Mouse (Mus musculus) liver, embryonic 15.5 days (tissue): ENCODE data around the gene Hsf4. TPM values are rescaled to one million over a fixed set of nuclear protein-coding genes. Genes with fewer than 3 reads are reported as not detected.

Source experiments
- ATAC-seq: fragments of 200-750 bp; cut with Nextera tagmentation; 2 replicates; pipeline ENCODE4 v1.8.0; 2017; ENCODE audit warnings: moderate number of reproducible peaks, mild to moderate bottlenecking, moderate library complexity; ENCODE audit not compliant: insufficient read depth
- H3K27ac ChIP-seq: fragments of 300-500 bp; sonication (generic); replicated peaks from 2 replicates; pipeline ENCODE4 v1.5.1; 2015; ENCODE audit warnings: mild to moderate bottlenecking, inconsistent platforms
- H3K27me3 ChIP-seq: fragments of 300-500 bp; sonication (generic); 2 replicates; pipeline ENCODE4 v1.6.1; 2015; ENCODE audit warnings: mild to moderate bottlenecking, inconsistent platforms
- H3K36me3 ChIP-seq: fragments of 300-500 bp; sonication (generic); replicated peaks from 2 replicates; pipeline ENCODE4 v1.6.1; 2015; ENCODE audit warnings: moderate library complexity, mild to moderate bottlenecking, inconsistent platforms
- H3K4me1 ChIP-seq: fragments of 300-500 bp; sonication (generic); replicated peaks from 2 replicates; pipeline ENCODE4 v1.6.1; 2015; ENCODE audit warnings: inconsistent platforms
- H3K4me2 ChIP-seq: fragments of 300-500 bp; sonication (generic); 2 replicates; pipeline ENCODE4 v1.6.1; 2015; ENCODE audit warnings: moderate library complexity, mild to moderate bottlenecking, inconsistent platforms
- H3K4me3 ChIP-seq: fragments of 300-500 bp; sonication (generic); replicated peaks from 2 replicates; pipeline ENCODE4 v1.5.1; 2015; ENCODE audit warnings: mild to moderate bottlenecking, inconsistent platforms
- H3K9ac ChIP-seq: fragments of 300-500 bp; sonication (generic); 2 replicates; pipeline ENCODE4 v1.6.1; 2015; ENCODE audit warnings: moderate library complexity, mild to moderate bottlenecking, inconsistent platforms
- H3K9me3 ChIP-seq: fragments of 300-500 bp; sonication (generic); replicated peaks from 2 replicates; pipeline ENCODE4 v1.6.1; 2016; ENCODE audit warnings: inconsistent platforms
- WGBS: fragments of 180-500 bp; shearing (Covaris S2); methylation state at CpG from one replicate; pipeline ENCODE4 v1.1.7; 2015; ENCODE audit warnings: mixed read lengths; ENCODE audit not compliant: insufficient replicate concordance; 5-methylcytosine and 5-hydroxymethylcytosine counted together
- polyA plus RNA-seq: library from polyadenylated mRNA; unstranded; fragments of >200 nt; fragmentation: Nextera tagmentation; extraction: Ambion mirVana; gene quantifications from 2 replicates; pipeline ENCODE4 v1.2.1, GENCODE M21; 2015

Gene Hsf4
- polyA plus RNA-seq, 1 experiment from 2014 or later: not detected

DNA sequence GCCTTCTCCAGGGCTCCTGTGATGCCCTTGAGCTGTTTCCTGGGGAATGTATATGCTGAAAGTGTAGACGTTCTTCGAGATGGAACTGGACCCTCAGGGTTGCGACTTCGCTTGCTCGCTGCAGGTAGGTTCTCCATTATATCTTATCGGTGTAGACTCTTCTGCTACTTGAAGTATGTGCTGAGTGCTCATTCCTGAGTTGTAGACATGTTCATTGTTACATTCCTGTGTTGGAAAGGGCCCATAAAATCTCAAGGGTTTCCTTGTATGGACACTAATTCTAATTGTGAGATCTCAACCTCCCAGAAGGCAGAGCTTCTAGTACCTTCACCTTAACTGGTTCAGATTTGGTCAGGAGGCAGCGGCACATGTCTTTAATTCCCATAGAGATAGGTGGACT lies 28.6 kb upstream of the Hsf4 start:
- Histone ChIP-seq H3K36me3 (peaks cover 74% of the 10 kb centered on the region), H3K4me2 (no peak overlapping the region), H3K9ac (no peak overlapping the region), H3K27me3 (no peaks in the 10 kb centered on the region), H3K27ac (no peak overlapping the region), H3K4me3 (no peak overlapping the region), H3K9me3 (no peaks in the 10 kb centered on the region), H3K4me1 (no peaks in the 10 kb centered on the region)
- WGBS: 91% methylated on average over 7 of the region's 7 CpGs
- no peak for ATAC-seq

DNA sequence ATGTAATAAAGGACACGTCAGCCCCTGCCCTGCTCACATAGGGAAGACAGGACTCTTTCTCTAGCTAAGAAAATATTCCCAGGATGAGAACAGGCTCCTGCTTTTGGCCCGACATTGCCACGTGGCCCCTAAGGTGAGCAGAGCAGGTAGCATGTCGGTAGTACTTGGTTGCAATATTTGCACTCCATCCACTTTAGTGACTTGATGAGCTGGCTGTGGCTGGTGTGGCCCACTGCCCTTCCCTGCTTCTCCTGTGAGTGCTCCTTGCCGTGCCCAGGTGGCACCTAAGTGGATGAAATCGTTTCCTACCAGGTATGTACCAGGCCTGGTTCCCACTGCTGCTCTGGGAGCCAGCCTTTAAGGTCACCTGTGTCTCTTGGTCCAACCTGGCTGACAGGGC lies 17.6 kb upstream of the Hsf4 start:
- no peak overlapping the region for H3K27ac ChIP-seq

GRCm38 (mm10) chr8:105252680-105253537 lies 16.7 kb upstream of the Hsf4 start:
- peak overlapping the region; percentile 100; the same call in 1 of the 2 replicates for H3K4me2 ChIP-seq
- H3K27me3 ChIP-seq: peaks cover 28% of the 10 kb centered on the region
- WGBS: 54% methylated on average over 10 of the region's 10 CpGs
- H3K36me3 ChIP-seq: peaks cover 58% of the 10 kb centered on the region
- no peak overlapping the region for H3K4me3 ChIP-seq
- peaks cover 40% of the 10 kb centered on the region for H3K4me1 ChIP-seq
- H3K27ac ChIP-seq: no peak overlapping the region
- ATAC-seq: no peak
- H3K9me3 ChIP-seq: no peaks in the 10 kb centered on the region
- H3K9ac ChIP-seq: no peak overlapping the region

More for the DNA sequence above, 17.6 kb upstream of the Hsf4 start:
- Histone ChIP-seq H3K4me3 (no peak overlapping the region), H3K4me2 (no peak overlapping the region), H3K9ac (no peak overlapping the region), H3K27me3 (peaks cover 20% of the 10 kb centered on the region; the same call in 1 of the 2 replicates), H3K9me3 (no peaks in the 10 kb centered on the region), H3K36me3 (peaks cover 68% of the 10 kb centered on the region), H3K4me1 (peaks cover 40% of the 10 kb centered on the region)
- WGBS: 79% methylated on average over 6 of the region's 6 CpGs
- ATAC-seq: no peak

DNA sequence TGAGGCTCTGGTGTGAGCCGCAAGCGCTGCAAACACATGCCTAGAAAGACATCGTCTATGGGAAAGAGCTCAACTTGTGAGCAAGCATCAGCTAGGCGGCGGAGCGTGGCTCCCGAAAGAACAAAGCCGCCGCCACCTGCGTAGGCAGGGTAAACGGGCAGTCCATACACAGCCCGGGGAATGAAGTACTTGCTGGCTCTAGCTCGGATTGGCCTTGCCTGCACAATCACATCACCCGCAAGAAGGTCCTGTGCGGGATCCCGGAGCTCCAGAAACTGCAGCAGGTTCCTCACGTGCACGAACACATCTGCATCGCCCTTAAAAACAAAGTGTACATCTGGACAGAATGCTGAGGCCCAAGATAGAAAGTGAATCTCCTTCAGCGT lies 15.8 kb upstream of the Hsf4 start:
- Histone ChIP-seq H3K4me2 (peak overlapping the region; percentile 100), H3K27me3 (peaks cover 36% of the 10 kb centered on the region), H3K4me1 (peaks cover 43% of the 10 kb centered on the region), H3K27ac (peak overlapping the region; percentile 84; the same call in 1 of the 2 replicates), H3K9ac (peak overlapping the region; percentile 66; the same call in 1 of the 2 replicates), H3K4me3 (peak overlapping the region; percentile 74), H3K36me3 (peaks cover 50% of the 10 kb centered on the region), H3K9me3 (no peaks in the 10 kb centered on the region)
- 53% methylated on average over 20 of the region's 20 CpGs for WGBS
- no peak for ATAC-seq

- under 1% methylated on average over 74 of the region's 74 CpGs for WGBS
- Histone ChIP-seq H3K36me3 (peaks cover 44% of the 10 kb centered on the region), H3K27me3 (peaks cover 42% of the 10 kb centered on the region), H3K4me3 (peak overlapping the region; percentile 74), H3K27ac (peak overlapping the region; percentile 84), H3K4me1 (peaks cover 49% of the 10 kb centered on the region), H3K9me3 (no peaks in the 10 kb centered on the region), H3K4me2 (peak overlapping the region; percentile 100), H3K9ac (peak overlapping the region; percentile 66)
- peak; percentile 94 for ATAC-seq
Measured at GRCm38 (mm10) chr8:105254152-105254965, 15.2 kb upstream of the Hsf4 start.

DNA sequence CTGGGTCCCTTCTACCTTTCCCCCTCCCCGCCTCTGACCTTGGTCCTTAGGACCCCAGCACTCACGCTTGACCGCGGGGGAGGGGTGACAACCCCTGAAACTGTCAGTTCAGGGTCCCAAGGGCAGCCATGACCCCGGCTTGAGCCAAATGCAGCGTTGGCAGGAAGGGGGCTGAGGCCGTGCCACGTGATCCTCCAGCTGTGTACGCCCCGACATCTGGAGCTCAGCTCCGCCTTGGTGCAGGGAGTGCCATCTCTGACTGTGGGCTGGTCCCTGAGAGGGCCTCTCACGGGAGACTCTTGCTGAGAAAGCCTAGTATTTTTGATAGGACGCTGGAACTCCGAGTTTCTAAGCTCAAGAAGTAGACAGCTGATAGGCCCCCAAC lies 14.6 kb upstream of the Hsf4 start, which contains the start of gene B3gnt9:
B3gnt9 (minus strand) TSS at position 188 of the 385 bp plus-strand sequence.
- peak; percentile 92 for ATAC-seq
- peak within 1 kb of the TSS; percentile 74 for H3K4me3 ChIP-seq
- peak within 1 kb of the TSS; percentile 84 for H3K27ac ChIP-seq
- peak within 1 kb of the TSS; percentile 66 for H3K9ac ChIP-seq
- 2% methylated on average over 14 of the region's 14 CpGs for WGBS
- H3K4me1 ChIP-seq: peaks cover 55% of the 10 kb centered on the region
- peaks cover 48% of the 10 kb centered on the region for H3K27me3 ChIP-seq
- peak within 1 kb of the TSS; percentile 100 for H3K4me2 ChIP-seq
- H3K9me3 ChIP-seq: no peaks in the 10 kb centered on the region
- peaks cover 38% of the 10 kb centered on the region for H3K36me3 ChIP-seq

GRCm38 (mm10) chr8:105257318-105258114 lies 12.1 kb upstream of the Hsf4 start:
- no peak overlapping the region for H3K9ac ChIP-seq
- no peak overlapping the region for H3K4me3 ChIP-seq
- peaks cover 73% of the 10 kb centered on the region for H3K4me1 ChIP-seq
- no peaks in the 10 kb centered on the region for H3K9me3 ChIP-seq
- H3K36me3 ChIP-seq: peaks cover 13% of the 10 kb centered on the region
- no peak overlapping the region for H3K4me2 ChIP-seq
- peaks cover 70% of the 10 kb centered on the region for H3K27me3 ChIP-seq
- WGBS: 70% methylated on average over 7 of the region's 7 CpGs
- ATAC-seq: no peak
- no peak overlapping the region for H3K27ac ChIP-seq

- Histone ChIP-seq H3K9me3 (no peaks in the 10 kb centered on the region), H3K4me1 (peaks cover 71% of the 10 kb centered on the region), H3K27me3 (peaks cover 85% of the 10 kb centered on the region), H3K9ac (no peak overlapping the region; the same call in 1 of the 2 replicates), H3K27ac (no peak overlapping the region), H3K36me3 (no peaks in the 10 kb centered on the region), H3K4me3 (peak overlapping the region; percentile 42), H3K4me2 (peak overlapping the region; percentile 78)
- ATAC-seq: no peak
- 17% methylated on average over 55 of the region's 55 CpGs for WGBS
Measured at GRCm38 (mm10) chr8:105258911-105259720, 10.5 kb upstream of the Hsf4 start.

DNA sequence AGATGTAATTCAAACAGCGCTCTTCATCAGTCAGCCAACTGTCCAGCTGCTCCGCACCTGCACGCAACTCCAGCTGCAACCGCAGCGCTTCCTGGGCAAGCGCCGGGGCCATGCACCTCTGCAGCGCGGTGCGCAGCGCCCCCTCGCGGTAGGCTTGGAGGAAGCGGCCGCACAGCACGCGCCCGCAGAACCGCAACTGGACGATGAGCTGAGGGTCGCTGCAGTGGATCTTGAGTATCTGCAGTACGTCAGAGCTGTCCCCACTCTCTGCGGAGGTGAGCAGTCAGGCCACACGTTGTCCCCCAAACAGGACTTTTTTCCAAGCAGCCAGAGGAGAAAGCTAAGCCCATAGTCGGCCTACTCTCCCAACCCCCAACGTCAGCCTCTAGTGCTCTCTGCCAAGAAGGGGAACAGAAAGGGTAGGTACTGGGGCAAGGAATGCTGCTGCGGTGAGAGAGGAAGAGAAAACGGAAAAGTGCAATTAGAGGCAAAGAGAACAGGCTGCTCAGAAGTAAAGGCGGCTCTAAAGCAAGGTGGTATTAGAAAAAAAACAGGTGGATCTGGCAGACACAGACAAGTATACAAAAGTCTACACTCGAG lies 9.8 kb upstream of the Hsf4 start:
- peaks cover 71% of the 10 kb centered on the region for H3K4me1 ChIP-seq
- H3K27ac ChIP-seq: no peak overlapping the region
- no peaks in the 10 kb centered on the region for H3K9me3 ChIP-seq
- WGBS: 2% methylated on average over 30 of the region's 30 CpGs
- no peak for ATAC-seq
- H3K4me3 ChIP-seq: peak overlapping the region; percentile 42
- H3K4me2 ChIP-seq: peak overlapping the region; percentile 78
- H3K27me3 ChIP-seq: peaks cover 89% of the 10 kb centered on the region
- H3K36me3 ChIP-seq: no peaks in the 10 kb centered on the region
- H3K9ac ChIP-seq: no peak overlapping the region; the same call in 1 of the 2 replicates
